Mouse (Mus musculus) heart, embryonic 10.5 days (tissue): Measurements from ENCODE around the gene Ptprg. TPM values are rescaled to one million over a fixed set of nuclear protein-coding genes. Genes with fewer than 3 reads are reported as not detected.

Source experiments
- DNase-seq: peaks from one replicate; pipeline ENCODE4 v3.0.0-alpha.2; 2017; ENCODE audit warnings: low spot score
- H3K27ac ChIP-seq: fragments of 300-500 bp; sonication (generic); 2 replicates; pipeline ENCODE4 v1.5.1; 2016; ENCODE audit warnings: mild to moderate bottlenecking
- H3K27me3 ChIP-seq: fragments of 300-500 bp; sonication (generic); 2 replicates; pipeline ENCODE4 v1.6.1; 2016; ENCODE audit warnings: mild to moderate bottlenecking; ENCODE audit not compliant: poor library complexity, insufficient read depth, severe bottlenecking
- H3K36me3 ChIP-seq: fragments of 300-500 bp; sonication (generic); 2 replicates; pipeline ENCODE4 v1.6.1; 2016; ENCODE audit warnings: mild to moderate bottlenecking, moderate library complexity
- H3K4me1 ChIP-seq: fragments of 300-500 bp; sonication (generic); 2 replicates; pipeline ENCODE4 v1.6.1; 2016; ENCODE audit warnings: mild to moderate bottlenecking
- H3K4me3 ChIP-seq: fragments of 300-500 bp; sonication (generic); 2 replicates; pipeline ENCODE4 v1.5.1; 2016; ENCODE audit warnings: mild to moderate bottlenecking, moderate library complexity
- H3K9me3 ChIP-seq: fragments of 300-500 bp; sonication (generic); 2 replicates; pipeline ENCODE4 v1.6.1; 2016; ENCODE audit warnings: mild to moderate bottlenecking, moderate library complexity
- WGBS: fragments of 180-500 bp; shearing (Covaris S2); methylation state at CpG from one replicate; pipeline ENCODE4 v1.1.7; 2016; 5-methylcytosine and 5-hydroxymethylcytosine counted together
- polyA plus RNA-seq: library from polyadenylated mRNA; unstranded; fragments of >200 nt; fragmentation: Nextera tagmentation; extraction: Ambion mirVana; gene quantifications from 2 replicates; pipeline ENCODE4 v1.2.1, GENCODE M21; 2016

The Ptprg gene
- polyA plus RNA-seq, 1 experiment from 2014 or later, result 22.8 TPM

DNA sequence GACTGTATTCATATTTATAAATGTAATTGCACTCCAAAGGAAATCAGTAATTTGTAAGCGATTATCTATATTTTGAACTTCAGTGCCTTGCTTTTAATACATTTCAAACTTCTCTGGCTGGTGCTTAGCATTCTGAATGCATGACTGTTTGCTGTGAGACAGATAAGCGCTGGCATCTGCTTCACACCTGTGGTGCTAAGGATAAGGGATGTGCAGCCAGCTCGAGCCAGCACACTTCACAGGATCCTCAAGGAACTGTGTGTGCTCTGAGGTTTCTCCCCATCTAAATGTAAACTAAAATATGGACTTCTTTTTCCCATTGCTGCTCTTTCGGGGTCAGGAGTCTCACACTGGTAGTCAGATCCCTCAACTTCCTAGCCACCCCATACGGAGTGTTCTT is 458.4 kb downstream of the Ptprg start:
- DNase-seq, result no peak
- Histone ChIP-seq H3K4me3 (no peak overlapping the region), H3K27ac (no peak overlapping the region), H3K27me3 (no peaks in the 10 kb centered on the region), H3K36me3 (no peaks in the 10 kb centered on the region), H3K9me3 (no peaks in the 10 kb centered on the region), H3K4me1 (no peaks in the 10 kb centered on the region)
- 75% methylated on average over 5 of the region's 5 CpGs for WGBS

DNA sequence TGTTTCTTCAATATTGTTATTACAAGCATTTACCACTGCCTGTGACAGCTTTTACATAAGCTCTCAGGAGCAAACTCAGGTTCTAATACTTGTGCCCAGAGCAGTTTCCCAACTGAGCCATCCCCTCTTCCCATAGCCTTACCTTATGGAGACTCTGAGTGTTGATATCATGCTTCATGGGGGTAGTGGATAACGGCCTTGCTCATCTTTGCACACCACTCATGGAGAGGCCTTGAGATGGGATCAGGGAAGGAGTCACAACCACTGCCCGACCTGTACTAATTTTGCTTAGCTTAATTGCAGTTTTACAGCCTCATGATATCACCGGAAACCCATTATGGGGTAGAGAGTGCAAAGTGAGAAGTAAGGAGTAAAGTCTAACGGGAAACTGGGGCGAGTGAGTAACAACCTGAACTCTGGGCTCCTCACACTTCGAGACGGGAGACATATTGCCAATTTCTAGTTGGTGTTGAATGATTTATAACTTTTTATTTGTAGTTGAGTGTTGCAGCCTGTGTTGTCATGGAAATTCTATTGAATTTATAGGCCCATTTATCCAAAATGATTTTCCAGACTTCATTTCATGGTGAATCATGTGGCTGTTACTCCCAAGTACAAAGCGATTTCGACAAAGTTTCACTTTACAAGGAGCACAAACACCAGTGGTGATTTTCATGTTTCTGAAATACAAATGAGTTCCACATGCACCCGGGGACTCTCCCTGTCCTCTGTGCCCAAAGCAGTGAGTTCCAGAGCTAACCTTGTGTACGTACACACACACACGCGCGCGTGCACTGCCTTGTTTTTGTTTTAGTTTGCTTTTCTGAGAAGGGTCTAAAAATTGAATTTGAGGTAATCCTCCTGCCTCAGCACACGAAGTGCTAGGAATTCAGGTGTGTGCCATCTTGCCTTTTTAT is 472.7 kb downstream of the Ptprg start:
- no peaks in the 10 kb centered on the region for H3K36me3 ChIP-seq
- DNase-seq, result no peak
- WGBS, result 91% methylated on average over 16 of the region's 16 CpGs
- no peak overlapping the region for H3K27ac ChIP-seq
- no peak overlapping the region for H3K4me3 ChIP-seq
- peaks cover 14% of the 10 kb centered on the region for H3K4me1 ChIP-seq
- no peaks in the 10 kb centered on the region for H3K27me3 ChIP-seq
- peaks cover 5% of the 10 kb centered on the region for H3K9me3 ChIP-seq

DNA sequence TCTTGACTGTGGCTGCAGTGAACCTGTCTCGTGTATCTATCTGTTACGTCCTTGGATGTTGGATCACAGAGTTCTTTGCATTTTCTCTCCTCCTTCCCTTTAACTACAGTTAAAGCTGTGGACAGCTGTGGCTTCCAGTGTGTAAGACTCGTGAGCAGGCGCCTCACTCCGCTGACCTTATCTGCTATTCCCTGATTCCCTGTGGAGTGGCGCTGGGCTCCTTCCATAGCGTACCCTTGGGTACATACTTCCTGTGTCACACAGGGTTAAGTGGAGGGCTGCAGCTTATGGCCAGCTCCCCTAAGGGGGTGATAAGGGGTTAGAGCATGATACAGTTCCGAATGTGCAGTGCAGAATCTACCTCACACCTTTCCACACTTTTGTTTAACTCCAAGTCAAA is 473.9 kb downstream of the Ptprg start:
- no peak for DNase-seq
- no peaks in the 10 kb centered on the region for H3K27me3 ChIP-seq
- no peaks in the 10 kb centered on the region for H3K36me3 ChIP-seq
- no peak overlapping the region; the same call in 1 of the 2 replicates for H3K27ac ChIP-seq
- H3K9me3 ChIP-seq, result peaks cover 5% of the 10 kb centered on the region
- H3K4me1 ChIP-seq, result peaks cover 14% of the 10 kb centered on the region
- 21% methylated on average over 8 of the region's 8 CpGs for WGBS
- H3K4me3 ChIP-seq, result 0 out of 2 replicates have a peak overlapping the region, but pooled peaks have one; percentile 5

DNA sequence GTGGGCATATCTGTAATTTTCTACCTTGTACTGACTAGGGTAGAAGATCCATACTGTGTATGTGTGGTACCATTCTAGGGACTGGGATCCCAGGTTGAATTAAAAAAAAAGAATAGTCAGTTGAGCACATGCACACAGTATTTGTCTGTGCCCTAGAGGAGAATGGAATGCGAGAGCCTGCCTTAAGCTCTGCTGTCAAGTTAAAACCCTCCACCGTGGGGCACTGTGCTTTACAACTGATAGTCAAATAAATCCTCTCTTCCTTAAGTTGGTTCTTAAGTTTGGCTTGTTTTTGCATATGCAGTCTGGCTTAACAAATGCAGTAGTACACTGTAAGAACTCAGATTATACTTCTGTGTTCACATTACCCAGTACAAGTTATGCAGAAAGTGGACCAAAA is 476.6 kb downstream of the Ptprg start:
- Histone ChIP-seq H3K4me1 (peaks cover 14% of the 10 kb centered on the region), H3K9me3 (peaks cover 5% of the 10 kb centered on the region), H3K4me3 (no peak overlapping the region), H3K27me3 (no peaks in the 10 kb centered on the region), H3K36me3 (no peaks in the 10 kb centered on the region), H3K27ac (no peak overlapping the region)
- WGBS, result 62% methylated on average over 2 of the region's 2 CpGs
- no peak for DNase-seq

DNA sequence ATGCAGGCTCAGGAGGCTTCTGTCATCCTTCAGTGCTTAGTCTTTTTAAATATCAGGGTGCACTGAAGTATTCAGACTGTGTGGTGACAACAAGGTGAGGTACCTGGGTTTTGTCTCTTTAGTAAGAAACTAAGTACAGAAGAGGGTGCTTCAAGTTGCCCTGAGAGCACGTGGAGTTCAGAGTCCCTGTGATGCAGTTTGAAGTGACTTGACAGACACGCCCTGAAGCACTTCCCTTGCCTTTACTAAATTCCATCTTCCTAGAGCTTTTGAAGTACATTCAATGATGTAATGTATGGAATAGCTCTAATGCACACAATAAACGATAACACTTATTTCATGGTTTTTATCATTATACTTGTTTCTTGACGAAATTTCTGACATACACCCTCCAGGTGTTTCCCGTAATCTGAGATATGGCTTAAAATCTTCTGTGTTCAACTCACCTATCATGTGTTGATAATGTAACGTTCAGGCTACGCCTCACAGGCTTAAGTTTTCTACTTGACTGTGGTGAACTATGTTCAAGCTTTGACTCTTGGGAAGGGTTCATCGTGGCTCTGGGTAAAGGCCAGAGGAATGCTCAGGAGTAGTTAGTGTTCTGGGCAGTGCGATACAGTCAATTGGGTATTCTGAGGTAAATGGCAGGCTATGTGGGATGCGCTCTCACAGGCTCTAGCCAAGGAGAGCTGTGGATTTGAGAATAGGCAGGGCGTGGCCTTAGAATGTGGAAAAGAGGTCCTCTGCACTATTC is 483.4 kb downstream of the Ptprg start:
- Histone ChIP-seq H3K27me3 (no peaks in the 10 kb centered on the region), H3K4me3 (no peak overlapping the region), H3K27ac (no peak overlapping the region), H3K36me3 (no peaks in the 10 kb centered on the region), H3K9me3 (no peaks in the 10 kb centered on the region), H3K4me1 (peaks cover 4% of the 10 kb centered on the region; the same call in 1 of the 2 replicates)
- no peak for DNase-seq
- WGBS, result 82% methylated on average over 11 of the region's 11 CpGs

DNA sequence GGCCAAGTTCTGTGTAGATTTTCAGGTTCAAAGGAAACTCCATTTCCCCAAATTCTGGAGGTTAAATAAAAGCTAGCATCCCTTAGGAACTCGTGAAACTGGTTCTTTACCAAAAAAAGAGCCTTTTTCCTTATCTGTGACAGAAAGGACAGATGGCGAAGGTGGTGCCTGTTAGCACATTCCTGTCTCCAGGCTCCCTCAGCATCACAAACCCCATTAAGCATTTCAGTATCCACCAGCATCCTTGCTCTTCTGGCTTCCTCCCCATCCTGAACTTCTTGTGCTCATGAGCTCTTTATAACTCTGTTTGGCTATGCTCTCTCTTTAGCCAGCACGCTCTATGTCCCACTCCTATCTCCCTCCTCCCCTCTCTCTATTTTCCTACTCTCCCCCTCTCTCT is 486.4 kb downstream of the Ptprg start:
- Histone ChIP-seq H3K4me1 (peaks cover 4% of the 10 kb centered on the region; the same call in 1 of the 2 replicates), H3K27ac (no peak overlapping the region), H3K4me3 (no peak overlapping the region), H3K36me3 (no peaks in the 10 kb centered on the region), H3K9me3 (no peaks in the 10 kb centered on the region), H3K27me3 (no peaks in the 10 kb centered on the region)
- 64% methylated on average over 3 of the region's 3 CpGs for WGBS
- DNase-seq, result no peak

DNA sequence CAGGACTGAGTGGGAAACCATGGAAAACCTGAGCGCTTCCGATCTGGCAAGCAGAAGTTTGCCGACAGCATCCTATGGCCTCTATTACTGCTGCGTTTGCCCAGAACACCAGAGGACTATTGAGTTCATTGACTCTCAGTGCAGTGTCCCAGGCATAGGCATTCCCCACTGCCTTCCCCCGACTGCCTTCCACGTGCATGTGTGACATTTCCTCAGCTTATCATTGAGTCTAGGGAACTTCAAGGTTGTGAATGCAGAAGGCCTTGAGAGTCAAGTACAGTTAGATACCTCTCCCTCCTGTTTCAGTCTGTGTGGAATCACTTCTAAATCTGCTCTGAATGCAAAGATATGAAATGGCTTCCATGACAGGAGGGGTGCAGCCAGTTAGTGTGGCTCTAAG is 488.2 kb downstream of the Ptprg start:
- Histone ChIP-seq H3K27me3 (no peaks in the 10 kb centered on the region), H3K9me3 (no peaks in the 10 kb centered on the region), H3K36me3 (no peaks in the 10 kb centered on the region), H3K27ac (no peak overlapping the region), H3K4me1 (peaks cover 4% of the 10 kb centered on the region; the same call in 1 of the 2 replicates), H3K4me3 (no peak overlapping the region)
- DNase-seq, result no peak
- WGBS, result 78% methylated on average over 6 of the region's 6 CpGs

DNA sequence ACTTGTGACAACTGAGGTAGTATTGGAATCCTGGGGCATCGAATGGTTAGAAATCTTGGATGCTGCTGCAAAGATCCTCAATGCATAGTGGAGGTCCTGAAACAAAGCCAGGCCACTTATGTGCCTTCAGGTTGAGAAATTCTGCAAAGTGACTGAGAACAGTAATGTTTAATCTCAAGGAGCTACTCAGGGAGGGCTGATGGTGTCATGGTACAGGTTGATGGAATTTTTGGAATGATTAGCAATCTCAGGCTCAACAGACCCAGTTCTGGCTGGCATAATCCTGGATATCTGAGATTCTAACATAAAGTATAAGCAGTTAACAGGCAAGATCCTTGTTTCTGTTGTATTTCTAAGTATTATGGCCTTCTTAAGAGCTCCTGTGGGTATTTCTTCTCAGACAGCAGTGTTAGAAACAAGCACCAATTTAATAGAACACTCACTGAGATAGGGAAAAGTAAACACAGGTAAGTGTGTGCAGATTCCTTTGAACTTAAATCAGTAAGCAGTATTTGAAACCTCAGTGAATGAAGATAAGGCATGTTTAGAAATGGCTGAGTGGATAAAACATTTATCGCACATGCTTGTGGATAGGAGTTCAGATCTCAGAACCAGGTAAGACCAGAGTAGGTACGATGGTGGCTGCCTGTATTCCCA is 493.0 kb downstream of the Ptprg start:
- H3K9me3 ChIP-seq, result no peaks in the 10 kb centered on the region
- H3K4me1 ChIP-seq, result no peaks in the 10 kb centered on the region
- no peak for DNase-seq
- no peak overlapping the region for H3K4me3 ChIP-seq
- H3K36me3 ChIP-seq, result no peaks in the 10 kb centered on the region
- no peaks in the 10 kb centered on the region for H3K27me3 ChIP-seq
- 86% methylated on average over 3 of the region's 3 CpGs for WGBS
- no peak overlapping the region for H3K27ac ChIP-seq

DNA sequence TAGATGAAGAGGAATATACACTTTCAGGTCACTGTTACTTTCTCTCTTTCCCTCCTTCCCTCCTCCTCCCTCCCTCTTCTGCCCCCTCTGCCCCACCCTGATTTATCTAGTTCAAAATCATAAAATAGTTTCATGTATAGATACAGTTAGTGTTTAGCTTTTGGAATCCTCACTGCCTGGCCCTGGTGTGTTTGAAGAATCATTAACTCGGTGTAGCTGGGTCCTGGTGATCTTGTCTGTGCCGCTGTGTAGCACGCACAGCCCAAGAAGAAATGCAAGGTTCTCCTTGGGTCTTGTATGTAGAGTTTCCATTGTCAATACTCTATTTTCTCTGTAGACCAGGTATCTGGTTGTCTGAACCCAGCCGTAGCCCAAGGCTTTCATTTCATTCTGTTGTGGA is 494.3 kb downstream of the Ptprg start:
- Histone ChIP-seq H3K27me3 (no peaks in the 10 kb centered on the region), H3K27ac (no peak overlapping the region), H3K4me1 (no peaks in the 10 kb centered on the region), H3K4me3 (no peak overlapping the region), H3K36me3 (no peaks in the 10 kb centered on the region), H3K9me3 (no peaks in the 10 kb centered on the region)
- WGBS, result 92% methylated on average over 4 of the region's 4 CpGs
- DNase-seq, result no peak

DNA sequence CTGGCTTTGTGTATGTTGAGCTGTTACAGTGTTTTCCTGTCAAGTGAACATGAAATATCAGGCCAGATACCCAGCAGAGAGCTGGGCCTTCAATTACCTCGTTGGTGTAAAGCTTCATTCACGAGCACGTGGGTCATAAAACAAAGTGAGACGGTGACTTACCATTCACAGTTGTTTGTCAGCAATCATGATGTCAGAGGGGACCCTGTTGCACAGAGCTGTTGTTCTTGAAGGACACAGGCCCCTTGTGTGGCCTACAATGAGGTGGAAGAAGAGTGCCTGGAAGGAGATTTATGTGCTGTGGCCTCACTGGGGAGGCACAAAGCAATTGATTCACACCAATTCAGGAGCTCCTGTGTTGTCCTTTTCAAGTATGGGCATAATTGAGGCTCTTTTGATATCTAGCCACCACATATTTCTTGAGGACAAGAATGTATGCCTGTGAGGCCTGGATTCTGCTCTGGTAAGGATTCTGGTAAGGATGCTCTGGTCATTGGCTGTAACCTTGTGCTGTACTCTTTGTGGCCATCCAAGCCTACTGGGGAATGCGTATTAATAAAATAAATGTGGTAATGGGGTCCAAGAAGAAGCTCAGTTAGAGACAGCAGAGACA is 503.7 kb downstream of the Ptprg start:
- Histone ChIP-seq H3K4me3 (no peak overlapping the region), H3K9me3 (no peaks in the 10 kb centered on the region), H3K36me3 (no peaks in the 10 kb centered on the region), H3K4me1 (peaks cover 27% of the 10 kb centered on the region), H3K27ac (no peak overlapping the region), H3K27me3 (no peaks in the 10 kb centered on the region)
- no peak for DNase-seq
- WGBS, result 73% methylated on average over 5 of the region's 5 CpGs

DNA sequence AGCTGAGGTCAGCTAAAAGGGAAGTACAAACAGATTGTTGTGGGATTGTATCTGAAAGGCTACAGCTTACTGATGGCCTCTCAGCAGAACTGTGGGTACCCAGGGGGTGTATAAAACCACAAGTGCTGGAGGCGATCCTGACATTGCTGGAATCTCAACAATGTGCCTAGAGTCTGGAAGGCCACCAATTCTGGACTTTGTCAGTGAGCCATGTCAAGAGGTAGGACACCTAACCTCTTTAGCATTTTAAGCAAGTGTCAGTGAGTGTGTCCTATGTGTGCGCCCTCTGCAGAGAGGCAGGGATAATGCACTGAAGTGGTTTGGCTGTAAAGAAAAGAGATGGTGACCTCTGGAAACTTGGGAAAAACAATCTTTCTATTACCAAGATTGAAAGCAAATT is 504.5 kb downstream of the Ptprg start:
- Histone ChIP-seq H3K9me3 (no peaks in the 10 kb centered on the region), H3K36me3 (no peaks in the 10 kb centered on the region), H3K27me3 (no peaks in the 10 kb centered on the region), H3K27ac (no peak overlapping the region), H3K4me3 (no peak overlapping the region), H3K4me1 (peaks cover 27% of the 10 kb centered on the region)
- 39% methylated on average over 2 of the region's 2 CpGs for WGBS
- no peak for DNase-seq

DNA sequence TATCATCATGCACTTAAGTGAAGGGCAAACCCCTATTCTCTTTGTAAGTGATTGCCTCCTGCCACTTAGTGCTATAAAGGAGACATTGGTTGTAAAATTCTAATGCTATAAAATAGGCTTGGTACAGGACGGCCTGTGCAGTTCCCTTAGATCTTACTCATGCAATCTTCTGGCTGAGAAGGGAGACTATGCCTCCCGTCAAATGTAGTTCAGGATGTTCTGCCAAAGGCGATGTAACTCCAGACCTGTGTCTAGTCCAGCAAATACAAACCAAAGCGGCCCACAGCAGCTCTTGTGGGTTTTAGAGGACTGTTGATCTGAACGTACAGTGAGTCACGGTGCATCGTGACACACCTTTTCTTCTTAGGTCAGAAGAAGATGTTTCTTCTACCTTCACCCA is 505.8 kb downstream of the Ptprg start:
- H3K27ac ChIP-seq, result no peak overlapping the region
- no peak for DNase-seq
- 86% methylated on average over 7 of the region's 7 CpGs for whole genome bisulfite sequencing
- H3K36me3 ChIP-seq, result no peaks in the 10 kb centered on the region
- no peak overlapping the region for H3K4me3 ChIP-seq
- no peaks in the 10 kb centered on the region for H3K27me3 ChIP-seq
- H3K4me1 ChIP-seq, result peaks cover 27% of the 10 kb centered on the region
- H3K9me3 ChIP-seq, result no peaks in the 10 kb centered on the region
